Mouse (Mus musculus): Measurements from ENCODE around the gene Spsb2.
A peak's percentile ranks its signal among the peaks of the same experiment; 100 is the strongest.

The Spsb2 gene

DNA sequence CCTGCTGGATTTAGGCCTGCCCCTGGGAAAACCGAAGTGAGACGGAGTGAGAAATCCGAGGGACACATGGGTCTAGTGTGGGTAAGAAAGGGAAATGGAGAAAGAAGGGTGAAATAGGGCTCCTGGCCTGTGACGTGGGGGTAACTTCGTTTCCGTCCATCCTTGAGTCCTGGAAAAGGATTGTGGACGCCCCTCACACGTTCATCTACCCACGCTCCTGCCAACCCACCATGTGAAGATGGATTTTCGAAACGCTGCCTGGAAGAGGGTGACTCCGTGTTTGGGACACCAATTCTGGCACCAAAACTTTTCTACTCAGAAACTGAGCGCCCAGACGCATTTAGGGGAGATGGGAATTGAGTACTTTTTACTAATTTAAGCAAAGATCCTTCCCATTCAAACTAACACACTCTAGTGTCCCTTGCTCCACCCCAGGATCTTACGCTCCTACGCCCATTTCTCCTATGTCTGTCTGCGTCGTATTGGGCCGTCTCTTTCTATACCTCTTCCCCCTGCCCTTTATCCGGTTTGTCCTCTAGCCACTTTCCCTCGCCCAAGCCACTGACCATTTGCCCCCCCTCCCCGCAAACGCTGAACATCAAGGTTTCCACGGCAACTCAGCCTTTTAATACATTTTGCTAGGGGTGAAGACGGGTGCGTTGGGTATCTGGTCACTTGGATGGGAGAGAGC is 49.5 kb downstream of the Spsb2 start:
- DNase-seq (ENCODE audit: low spot score), result peak; percentile 63

DNA sequence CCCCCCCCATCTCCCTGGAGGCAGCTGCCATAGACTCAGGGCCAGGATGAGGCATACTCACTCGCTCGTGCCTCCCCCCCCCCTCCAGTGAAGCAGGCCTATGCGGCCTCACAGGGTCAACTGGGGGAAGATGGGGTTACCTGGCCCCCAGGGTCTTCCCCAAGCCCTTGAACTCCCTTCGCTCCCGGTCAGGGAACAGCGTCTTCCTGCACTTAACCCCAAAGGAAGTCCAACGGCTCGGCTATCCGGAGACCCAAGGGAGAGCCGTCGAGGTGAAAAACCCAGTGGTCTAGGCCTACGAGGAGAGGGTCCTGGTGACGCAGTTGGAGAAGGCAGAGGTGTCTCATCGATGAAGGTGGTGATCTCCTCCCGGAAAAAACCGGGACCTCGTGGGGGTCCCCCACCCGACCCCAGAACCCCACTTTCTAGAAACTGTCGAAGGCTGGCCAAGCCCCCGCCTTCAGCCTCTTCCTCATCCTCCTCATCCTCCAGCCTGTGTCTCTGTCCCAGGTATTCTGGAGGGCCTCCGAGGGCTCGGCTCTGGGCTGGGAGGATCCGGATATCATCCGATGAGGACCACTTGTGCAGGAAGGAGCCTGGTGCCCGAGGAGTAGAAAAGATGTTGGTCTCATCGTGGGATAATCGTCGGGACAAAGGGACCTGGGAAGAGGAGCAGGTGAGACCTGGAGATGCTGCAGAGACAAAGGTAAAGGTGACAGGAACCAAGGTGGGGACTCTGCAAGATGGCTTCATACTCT is 50.3 kb downstream of the Spsb2 start:
- DNase-seq (ENCODE audit: low spot score), result no peak

DNA sequence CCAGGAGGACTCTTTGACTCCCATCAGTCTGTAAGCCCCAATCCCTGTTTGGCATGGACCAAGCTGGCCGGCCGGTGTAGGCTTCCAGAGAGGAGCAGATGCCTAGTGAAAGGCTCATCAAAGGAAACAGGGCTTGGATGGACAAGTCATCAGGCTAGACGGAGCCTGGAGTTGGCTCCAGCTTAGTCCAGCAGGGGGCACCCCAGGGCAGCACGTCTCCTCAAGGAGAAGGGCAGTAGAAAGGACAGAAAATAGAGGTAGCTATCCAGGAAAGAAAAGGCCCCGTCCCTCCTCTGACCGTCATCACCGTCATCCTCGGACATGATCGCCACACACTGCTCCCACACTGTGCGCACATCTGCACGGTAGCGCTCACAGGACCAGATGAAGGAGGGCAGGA is 51.3 kb downstream of the Spsb2 start:
- DNase-seq (ENCODE audit: low spot score), result peak; percentile 90
